Mouse (Mus musculus): ENCODE results near the gene Bach2. TPM values are rescaled to one million over a fixed set of nuclear protein-coding genes. Genes with fewer than 3 reads are reported as not detected.
A peak's percentile ranks its signal among the peaks of the same experiment; 100 is the strongest.

Gene Bach2
- polyA plus RNA-seq, 1 experiment from 2014 or later = 4.8 TPM

DNA sequence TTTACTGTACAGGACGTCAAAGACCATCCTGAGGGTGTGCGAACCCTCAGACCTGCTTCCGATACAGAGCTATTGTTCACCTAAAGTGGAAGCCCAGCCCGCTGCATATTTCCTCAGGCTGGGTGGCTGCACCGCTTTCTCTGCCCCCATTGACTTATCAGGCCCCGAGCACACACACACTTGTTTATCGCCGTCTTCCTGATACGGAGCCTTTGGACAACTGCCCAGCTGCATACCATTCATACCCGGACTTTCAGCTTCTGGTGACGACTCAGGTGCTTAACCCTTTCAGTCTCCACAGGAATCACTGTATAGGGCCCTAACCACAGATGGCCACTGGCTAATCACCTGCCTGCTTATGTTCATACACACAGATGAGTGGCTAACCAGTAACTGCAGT is 99.0 kb downstream of the Bach2 start:
- Histone ChIP-seq H3K4me2 (peak overlapping the region; percentile 47), H3K9ac (ENCODE audit: low read depth, low read length) (no peak overlapping the region), H3K9me3 (ENCODE audit: control insufficient read depth, low read length) (no peaks in the 10 kb centered on the region), H3K4me3 (ENCODE audit: low read depth, low read length) (no peak overlapping the region), H3K36me3 (ENCODE audit: control insufficient read depth, insufficient read depth, low read length) (no peaks in the 10 kb centered on the region), H3K4me1 (replicated peaks; ENCODE audit: control insufficient read depth, insufficient read depth, low read length) (peaks cover 26% of the 10 kb centered on the region), H3K27me3 (replicated peaks; ENCODE audit: control insufficient read depth, insufficient read depth, low read length) (no peaks in the 10 kb centered on the region), H3K27ac (ENCODE audit: low read depth, low read length) (no peak overlapping the region; the same call in 1 of the 2 replicates)
- DNase-seq (ENCODE audit: low spot score) (peak; percentile 52), ATAC-seq (replicated peaks; ENCODE audit: low FRiP score) (peak; percentile 84)
- WGBS = 5% methylated on average over 11 of the region's 11 CpGs

GRCm38 (mm10) chr4:32338451-32338850 is 99.8 kb downstream of the Bach2 start:
- Histone ChIP-seq H3K4me1 (replicated peaks; ENCODE audit: control insufficient read depth, insufficient read depth, low read length) (peaks cover 26% of the 10 kb centered on the region), H3K4me3 (ENCODE audit: low read depth, low read length) (no peak overlapping the region), H3K9ac (ENCODE audit: low read depth, low read length) (no peak overlapping the region), H3K9me3 (ENCODE audit: control insufficient read depth, low read length) (no peaks in the 10 kb centered on the region), H3K36me3 (ENCODE audit: control insufficient read depth, insufficient read depth, low read length) (no peaks in the 10 kb centered on the region), H3K27me3 (replicated peaks; ENCODE audit: control insufficient read depth, insufficient read depth, low read length) (no peaks in the 10 kb centered on the region), H3K4me2 (no peak overlapping the region), H3K27ac (ENCODE audit: low read depth, low read length) (no peak overlapping the region)
- DNase-seq (ENCODE audit: low spot score) (no peak), ATAC-seq (replicated peaks; ENCODE audit: low FRiP score) (no peak)
- WGBS = 73% methylated on average over 10 of the region's 10 CpGs

GRCm38 (mm10) chr4:32340844-32341243 is 102.2 kb downstream of the Bach2 start:
- H3K4me1 ChIP-seq (replicated peaks; ENCODE audit: control insufficient read depth, insufficient read depth, low read length) = peaks cover 23% of the 10 kb centered on the region
- no peaks in the 10 kb centered on the region for H3K27me3 ChIP-seq (replicated peaks; ENCODE audit: control insufficient read depth, insufficient read depth, low read length)

DNA sequence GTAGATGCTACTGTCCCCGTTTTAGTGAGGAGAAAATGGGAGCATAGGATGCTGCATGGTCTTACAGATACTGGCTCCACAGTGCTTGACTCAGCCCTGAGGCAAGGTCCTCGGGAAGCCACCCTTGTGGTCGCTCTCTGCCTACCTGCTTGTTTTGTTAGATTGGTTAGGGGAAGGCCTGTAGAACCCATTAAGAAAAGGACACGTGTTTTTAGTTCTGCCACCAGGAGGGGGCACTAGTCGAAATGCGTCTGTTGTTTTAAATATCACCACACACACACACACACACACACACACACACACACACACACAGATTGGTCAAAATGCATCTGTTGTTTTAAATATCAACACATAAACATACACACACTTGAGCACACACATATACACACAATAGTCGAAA is 103.7 kb downstream of the Bach2 start:
- no peaks in the 10 kb centered on the region for H3K27me3 ChIP-seq (replicated peaks; ENCODE audit: control insufficient read depth, insufficient read depth, low read length)
- DNase-seq (ENCODE audit: low spot score) (no peak), ATAC-seq (replicated peaks; ENCODE audit: low FRiP score) (no peak)
- no peak overlapping the region for H3K27ac ChIP-seq (ENCODE audit: low read depth, low read length)
- H3K36me3 ChIP-seq (ENCODE audit: control insufficient read depth, insufficient read depth, low read length) = no peaks in the 10 kb centered on the region
- peaks cover 10% of the 10 kb centered on the region for H3K4me1 ChIP-seq (replicated peaks; ENCODE audit: control insufficient read depth, insufficient read depth, low read length)
- no peak overlapping the region for H3K9ac ChIP-seq (ENCODE audit: low read depth, low read length)
- no peak overlapping the region for H3K4me3 ChIP-seq (ENCODE audit: low read depth, low read length)
- no peak overlapping the region for H3K4me2 ChIP-seq
- no peaks in the 10 kb centered on the region for H3K9me3 ChIP-seq (ENCODE audit: control insufficient read depth, low read length)
- 58% methylated on average over 7 of the region's 7 CpGs for WGBS

More at GRCm38 (mm10) chr4:32340844-32341243, 102.2 kb downstream of the Bach2 start:
- 83% methylated on average over 7 of the region's 7 CpGs for WGBS
- Histone ChIP-seq H3K4me3 (ENCODE audit: low read depth, low read length) (no peak overlapping the region), H3K36me3 (ENCODE audit: control insufficient read depth, insufficient read depth, low read length) (no peaks in the 10 kb centered on the region), H3K9ac (ENCODE audit: low read depth, low read length) (no peak overlapping the region), H3K27ac (ENCODE audit: low read depth, low read length) (no peak overlapping the region), H3K9me3 (ENCODE audit: control insufficient read depth, low read length) (no peaks in the 10 kb centered on the region), H3K4me2 (no peak overlapping the region)
- DNase-seq (ENCODE audit: low spot score) (no peak), ATAC-seq (replicated peaks; ENCODE audit: low FRiP score) (no peak)

- Histone ChIP-seq H3K36me3 (ENCODE audit: control insufficient read depth, insufficient read depth, low read length) (no peaks in the 10 kb centered on the region), H3K27ac (ENCODE audit: low read depth, low read length) (no peak overlapping the region), H3K9ac (ENCODE audit: low read depth, low read length) (no peak overlapping the region), H3K4me3 (ENCODE audit: low read depth, low read length) (no peak overlapping the region), H3K4me1 (replicated peaks; ENCODE audit: control insufficient read depth, insufficient read depth, low read length) (no peaks in the 10 kb centered on the region; the same call in 1 of the 2 replicates), H3K9me3 (ENCODE audit: control insufficient read depth, low read length) (no peaks in the 10 kb centered on the region), H3K27me3 (replicated peaks; ENCODE audit: control insufficient read depth, insufficient read depth, low read length) (no peaks in the 10 kb centered on the region), H3K4me2 (no peak overlapping the region)
- 32% methylated on average over 14 of the region's 14 CpGs for WGBS
- no peak for ATAC-seq (replicated peaks; ENCODE audit: low FRiP score)
- no peak for DNase-seq (ENCODE audit: low spot score)
These were observed 104.9 kb downstream of the Bach2 start for GRCm38 (mm10) chr4:32343256-32344165.

- no peak for DNase-seq (ENCODE audit: low spot score)
- WGBS = 62% methylated on average over 9 of the region's 9 CpGs
- no peak for ATAC-seq (replicated peaks; ENCODE audit: low FRiP score)
These were observed 105.7 kb downstream of the Bach2 start for GRCm38 (mm10) chr4:32344276-32344675.

DNA sequence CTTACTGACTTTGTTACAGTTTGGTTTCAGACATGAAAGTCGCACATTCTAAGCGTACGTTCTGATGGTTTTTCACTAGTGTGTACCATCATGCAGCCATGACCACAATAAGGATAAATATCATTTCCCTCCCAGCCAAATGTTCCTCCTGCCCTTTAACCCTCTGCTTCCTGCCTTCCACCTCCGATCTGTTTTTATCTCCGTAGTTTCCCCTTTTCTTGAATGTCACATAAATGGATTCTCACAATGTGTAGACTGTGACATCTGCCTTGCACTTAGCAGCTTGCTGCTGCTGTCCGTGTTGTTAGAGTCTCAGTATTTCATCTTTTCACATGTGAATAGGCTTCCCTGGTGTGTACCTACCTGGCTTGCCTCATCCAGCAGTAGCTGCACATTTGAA is 108.6 kb downstream of the Bach2 start:
- WGBS = 43% methylated on average over 6 of the region's 6 CpGs
- Histone ChIP-seq H3K4me1 (replicated peaks; ENCODE audit: control insufficient read depth, insufficient read depth, low read length) (peaks cover 3% of the 10 kb centered on the region; the same call in 1 of the 2 replicates), H3K4me3 (ENCODE audit: low read depth, low read length) (no peak overlapping the region), H3K4me2 (no peak overlapping the region), H3K27ac (ENCODE audit: low read depth, low read length) (no peak overlapping the region), H3K36me3 (ENCODE audit: control insufficient read depth, insufficient read depth, low read length) (no peaks in the 10 kb centered on the region), H3K27me3 (replicated peaks; ENCODE audit: control insufficient read depth, insufficient read depth, low read length) (no peaks in the 10 kb centered on the region), H3K9ac (ENCODE audit: low read depth, low read length) (no peak overlapping the region), H3K9me3 (ENCODE audit: control insufficient read depth, low read length) (no peaks in the 10 kb centered on the region)
- no peak for ATAC-seq (replicated peaks; ENCODE audit: low FRiP score)
- DNase-seq (ENCODE audit: low spot score) = no peak

More at GRCm38 (mm10) chr4:32344276-32344675, 105.7 kb downstream of the Bach2 start:
- H3K4me1 ChIP-seq (replicated peaks; ENCODE audit: control insufficient read depth, insufficient read depth, low read length) = no peaks in the 10 kb centered on the region; the same call in 1 of the 2 replicates
- no peak overlapping the region for H3K4me3 ChIP-seq (ENCODE audit: low read depth, low read length)
- H3K27ac ChIP-seq (ENCODE audit: low read depth, low read length) = no peak overlapping the region
- no peak overlapping the region for H3K9ac ChIP-seq (ENCODE audit: low read depth, low read length)
- H3K9me3 ChIP-seq (ENCODE audit: control insufficient read depth, low read length) = no peaks in the 10 kb centered on the region
- H3K36me3 ChIP-seq (ENCODE audit: control insufficient read depth, insufficient read depth, low read length) = no peaks in the 10 kb centered on the region
- H3K4me2 ChIP-seq = no peak overlapping the region
- no peaks in the 10 kb centered on the region for H3K27me3 ChIP-seq (replicated peaks; ENCODE audit: control insufficient read depth, insufficient read depth, low read length)

DNA sequence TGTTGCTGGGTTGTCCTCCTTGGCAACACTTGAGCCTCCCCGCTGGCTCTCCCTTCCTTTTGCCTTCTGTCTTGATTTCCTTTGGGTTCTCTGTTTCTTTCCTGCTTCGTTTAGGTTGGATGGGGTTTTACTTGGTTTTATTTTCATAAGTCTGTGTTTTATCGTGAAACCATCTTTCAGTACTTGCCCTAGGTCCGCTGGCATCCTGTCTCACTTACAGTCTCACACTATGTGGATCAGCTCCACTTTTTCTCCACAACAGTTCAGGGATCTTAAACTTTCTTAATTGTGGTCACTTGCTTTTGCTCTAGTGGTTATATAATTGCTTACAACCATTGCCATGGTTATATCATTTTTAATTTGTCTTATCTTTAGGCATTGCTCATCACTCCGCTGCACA is 109.1 kb downstream of the Bach2 start:
- peaks cover 7% of the 10 kb centered on the region; the same call in 1 of the 2 replicates for H3K4me1 ChIP-seq (replicated peaks; ENCODE audit: control insufficient read depth, insufficient read depth, low read length)
- ATAC-seq (replicated peaks; ENCODE audit: low FRiP score) (no peak), DNase-seq (ENCODE audit: low spot score) (no peak)
- 77% methylated on average over 5 of the region's 5 CpGs for WGBS
- H3K4me2 ChIP-seq = no peak overlapping the region
- no peaks in the 10 kb centered on the region for H3K36me3 ChIP-seq (ENCODE audit: control insufficient read depth, insufficient read depth, low read length)
- H3K27me3 ChIP-seq (replicated peaks; ENCODE audit: control insufficient read depth, insufficient read depth, low read length) = no peaks in the 10 kb centered on the region
- no peaks in the 10 kb centered on the region for H3K9me3 ChIP-seq (ENCODE audit: control insufficient read depth, low read length)
- H3K9ac ChIP-seq (ENCODE audit: low read depth, low read length) = no peak overlapping the region
- no peak overlapping the region for H3K27ac ChIP-seq (ENCODE audit: low read depth, low read length)
- H3K4me3 ChIP-seq (ENCODE audit: low read depth, low read length) = no peak overlapping the region

DNA sequence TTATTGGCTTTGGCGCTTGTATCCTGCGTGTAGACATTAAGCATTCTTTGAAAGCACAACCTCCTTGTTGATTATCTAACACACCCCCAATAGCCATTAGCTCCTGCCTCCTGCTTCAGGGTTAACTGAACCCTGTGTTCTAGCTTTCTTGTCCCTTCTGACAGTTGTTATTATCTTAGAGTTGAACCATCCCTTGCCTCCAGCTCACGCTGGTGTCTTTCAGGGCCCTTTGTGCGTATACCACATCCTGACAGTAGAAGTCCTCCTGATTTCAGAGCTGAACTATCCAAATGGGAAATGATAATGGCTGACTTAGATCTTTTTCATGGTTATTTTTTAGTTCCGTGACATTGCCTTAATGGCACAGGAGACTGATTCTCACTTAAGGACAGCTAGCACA is 110.8 kb downstream of the Bach2 start:
- H3K27me3 ChIP-seq (replicated peaks; ENCODE audit: control insufficient read depth, insufficient read depth, low read length) = no peaks in the 10 kb centered on the region
- H3K4me1 ChIP-seq (replicated peaks; ENCODE audit: control insufficient read depth, insufficient read depth, low read length) = peaks cover 13% of the 10 kb centered on the region; the same call in 1 of the 2 replicates
- DNase-seq (ENCODE audit: low spot score) = no peak
- no peak overlapping the region for H3K9ac ChIP-seq (ENCODE audit: low read depth, low read length)
- no peak for ATAC-seq (replicated peaks; ENCODE audit: low FRiP score)
- H3K36me3 ChIP-seq (ENCODE audit: control insufficient read depth, insufficient read depth, low read length) = no peaks in the 10 kb centered on the region
- H3K4me2 ChIP-seq = no peak overlapping the region
- no peaks in the 10 kb centered on the region for H3K9me3 ChIP-seq (ENCODE audit: control insufficient read depth, low read length)
- 66% methylated on average over 5 of the region's 5 CpGs for WGBS
- H3K4me3 ChIP-seq (ENCODE audit: low read depth, low read length) = no peak overlapping the region
- no peak overlapping the region for H3K27ac ChIP-seq (ENCODE audit: low read depth, low read length)

Data from liver, embryonic 11.5 days (tissue).